Mouse (Mus musculus): ENCODE results near the gene D5Ertd579e. TPM values are rescaled to one million over a fixed set of nuclear protein-coding genes. Genes with fewer than 3 reads are reported as not detected.

The D5Ertd579e gene
- polyA plus RNA-seq, 1 experiment: 14.4 TPM

DNA sequence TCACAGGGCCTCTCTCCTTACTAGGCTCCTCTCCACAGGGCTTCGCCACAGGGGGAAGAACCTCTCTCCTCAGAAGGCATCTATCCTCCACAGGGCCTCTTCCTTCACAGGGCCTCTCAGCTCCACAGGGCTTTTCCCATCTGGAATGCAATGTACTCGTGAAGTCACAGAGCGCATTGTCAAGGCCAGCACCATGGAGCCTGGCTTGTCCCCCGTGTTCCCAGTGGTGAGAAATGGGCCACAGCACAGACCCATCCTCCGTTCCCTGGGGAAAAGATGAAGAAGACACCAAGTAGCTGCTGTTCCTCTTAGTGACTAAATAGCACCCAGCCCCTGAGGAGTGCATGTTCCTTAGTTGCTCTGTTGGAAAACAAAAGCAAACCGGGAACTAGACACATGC lies 8.9 kb upstream of the D5Ertd579e start:
- no peak for DNase-seq (ENCODE audit: low read depth in 1 of 2, low spot score in 2 of 2)
- no peak overlapping the region for H3K27ac ChIP-seq (ENCODE audit: insufficient read depth, low read length)
- 85% methylated on average over 6 of the region's 6 CpGs for WGBS
- no peak for TF ChIP-seq POLR2A (IDR thresholded peaks at IDR 0.05; ENCODE audit: low read depth, low read length)
- TF ChIP-seq CTCF (IDR thresholded peaks at IDR 0.05; ENCODE audit: extremely low read depth, insufficient read depth, insufficient read length, insufficient replicate concordance): no peak
- H3K4me1 ChIP-seq (ENCODE audit: control insufficient read depth, insufficient read depth, insufficient read length): no peaks in the 10 kb centered on the region
- H3K4me3 ChIP-seq (ENCODE audit: extremely low read depth, insufficient read depth, insufficient read length): no peak overlapping the region
- H3K36me3 ChIP-seq (ENCODE audit: control insufficient read depth, insufficient read depth, low read length): no peaks in the 10 kb centered on the region
- H3K27me3 ChIP-seq (ENCODE audit: control insufficient read depth, insufficient read depth, low read length): no peaks in the 10 kb centered on the region

DNA sequence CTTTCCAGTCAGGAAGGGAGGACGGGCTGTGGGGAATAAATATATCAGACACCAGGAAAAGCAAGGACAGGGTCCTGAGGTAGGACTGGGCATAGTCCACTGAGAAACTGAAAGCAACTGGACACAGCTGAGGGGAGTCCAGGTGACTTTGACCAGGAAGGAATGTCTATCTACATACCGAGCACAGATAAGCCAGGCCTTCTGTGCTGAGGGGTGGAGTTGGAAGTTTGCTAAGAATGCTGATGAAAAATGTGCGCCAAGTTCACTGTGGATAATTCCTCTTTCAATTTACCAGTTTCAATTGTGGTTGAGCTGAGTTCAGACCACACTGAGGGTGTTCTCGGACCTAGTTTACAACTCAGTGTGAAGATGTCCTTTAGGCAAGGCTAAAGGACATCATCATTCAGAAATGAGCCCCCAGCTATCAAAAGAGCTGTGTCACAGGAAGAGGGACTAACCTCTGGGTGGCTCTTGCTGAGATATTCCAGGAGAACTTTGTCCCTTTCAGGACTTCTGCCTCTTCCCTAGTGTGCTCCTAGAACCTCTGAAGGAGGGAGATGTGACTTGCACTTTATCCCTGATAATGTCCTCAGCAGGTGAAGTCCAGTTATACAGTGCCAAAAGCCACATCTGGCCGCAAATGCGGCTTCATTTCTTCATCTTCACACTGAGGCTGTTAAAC lies 5.3 kb upstream of the D5Ertd579e start:
- H3K27ac ChIP-seq (ENCODE audit: insufficient read depth, low read length): no peak overlapping the region
- H3K27me3 ChIP-seq (ENCODE audit: control insufficient read depth, insufficient read depth, low read length): no peaks in the 10 kb centered on the region
- TF ChIP-seq CTCF (IDR thresholded peaks at IDR 0.05; ENCODE audit: extremely low read depth, insufficient read depth, insufficient read length, insufficient replicate concordance): no peak
- no peak for TF ChIP-seq POLR2A (IDR thresholded peaks at IDR 0.05; ENCODE audit: low read depth, low read length)
- 69% methylated on average over 6 of the region's 6 CpGs for WGBS
- H3K4me1 ChIP-seq (ENCODE audit: control insufficient read depth, insufficient read depth, insufficient read length): no peaks in the 10 kb centered on the region
- H3K4me3 ChIP-seq (ENCODE audit: extremely low read depth, insufficient read depth, insufficient read length): no peak overlapping the region
- H3K36me3 ChIP-seq (ENCODE audit: control insufficient read depth, insufficient read depth, low read length): no peaks in the 10 kb centered on the region
- DNase-seq (ENCODE audit: low read depth in 1 of 2, low spot score in 2 of 2): no peak

DNA sequence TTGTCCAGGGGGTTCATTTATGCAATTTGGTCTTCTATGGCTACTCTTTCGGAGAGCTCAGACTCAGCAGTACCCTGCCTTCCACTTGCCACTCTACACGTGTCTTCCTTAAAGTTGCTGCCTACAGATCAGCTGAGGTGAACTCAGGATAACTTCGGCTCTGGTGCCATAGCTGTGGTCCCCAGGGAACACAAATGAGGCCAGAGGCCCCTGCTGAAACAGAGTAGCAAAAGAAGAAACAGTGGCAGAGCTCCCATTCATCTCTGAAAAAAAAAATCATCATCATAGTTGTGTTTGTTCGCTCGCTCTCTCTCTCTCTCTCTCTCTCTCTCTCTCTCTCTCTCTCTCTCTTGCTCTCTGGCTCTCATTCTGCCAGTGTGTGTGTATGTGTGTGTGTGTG lies 2.9 kb upstream of the D5Ertd579e start:
- H3K27ac ChIP-seq (ENCODE audit: insufficient read depth, low read length): no peak overlapping the region
- no peaks in the 10 kb centered on the region; the same call in 1 of the 2 replicates for H3K4me1 ChIP-seq (ENCODE audit: control insufficient read depth, insufficient read depth, insufficient read length)
- no peak for TF ChIP-seq CTCF (IDR thresholded peaks at IDR 0.05; ENCODE audit: extremely low read depth, insufficient read depth, insufficient read length, insufficient replicate concordance)
- no peak for TF ChIP-seq POLR2A (IDR thresholded peaks at IDR 0.05; ENCODE audit: low read depth, low read length)
- H3K4me3 ChIP-seq (ENCODE audit: extremely low read depth, insufficient read depth, insufficient read length): no peak overlapping the region
- no peaks in the 10 kb centered on the region for H3K36me3 ChIP-seq (ENCODE audit: control insufficient read depth, insufficient read depth, low read length)
- WGBS: 48% methylated on average over 5 of the region's 5 CpGs
- no peaks in the 10 kb centered on the region for H3K27me3 ChIP-seq (ENCODE audit: control insufficient read depth, insufficient read depth, low read length)
- DNase-seq (ENCODE audit: low read depth in 1 of 2, low spot score in 2 of 2): no peak

DNA sequence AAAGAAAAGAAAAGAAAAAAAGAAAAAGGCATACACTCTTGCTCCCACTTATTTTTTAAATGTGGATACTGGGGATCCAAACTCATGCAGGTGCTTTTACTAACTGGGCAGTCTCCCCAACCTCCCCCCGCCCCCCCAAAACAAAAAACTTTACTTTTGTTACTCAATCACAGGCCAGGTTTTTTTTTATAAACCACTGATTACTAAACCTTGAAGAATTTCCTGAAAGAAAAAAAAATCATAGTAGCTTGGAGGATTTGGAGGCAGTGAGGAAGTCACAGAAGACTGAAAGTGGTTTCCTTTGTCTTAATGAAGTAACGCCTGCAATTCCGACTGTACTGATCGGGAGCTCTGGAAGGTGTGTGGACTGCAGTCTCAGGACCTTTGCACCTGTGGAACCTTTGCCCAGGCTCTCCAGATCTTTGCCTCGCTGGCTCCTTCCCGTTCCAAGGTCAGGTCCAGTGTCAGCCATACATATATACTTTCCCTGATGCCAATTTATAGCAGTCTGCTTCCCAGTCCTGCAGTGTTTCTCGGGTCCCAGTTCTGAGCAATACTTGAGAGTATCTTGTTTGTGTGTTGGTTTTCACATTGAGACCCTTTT lies 2.3 kb upstream of the D5Ertd579e start:
- Histone ChIP-seq H3K4me3 (ENCODE audit: extremely low read depth, insufficient read depth, insufficient read length) (no peak overlapping the region), H3K4me1 (ENCODE audit: control insufficient read depth, insufficient read depth, insufficient read length) (peaks cover 2% of the 10 kb centered on the region), H3K27me3 (ENCODE audit: control insufficient read depth, insufficient read depth, low read length) (no peaks in the 10 kb centered on the region), H3K36me3 (ENCODE audit: control insufficient read depth, insufficient read depth, low read length) (no peaks in the 10 kb centered on the region), H3K27ac (ENCODE audit: insufficient read depth, low read length) (no peak overlapping the region)
- DNase-seq (ENCODE audit: low read depth in 1 of 2, low spot score in 2 of 2): no peak
- TF ChIP-seq CTCF (IDR thresholded peaks at IDR 0.05; ENCODE audit: extremely low read depth, insufficient read depth, insufficient read length, insufficient replicate concordance) (no peak), POLR2A (IDR thresholded peaks at IDR 0.05; ENCODE audit: low read depth, low read length) (no peak)
- 34% methylated on average over 7 of the region's 7 CpGs for WGBS

DNA sequence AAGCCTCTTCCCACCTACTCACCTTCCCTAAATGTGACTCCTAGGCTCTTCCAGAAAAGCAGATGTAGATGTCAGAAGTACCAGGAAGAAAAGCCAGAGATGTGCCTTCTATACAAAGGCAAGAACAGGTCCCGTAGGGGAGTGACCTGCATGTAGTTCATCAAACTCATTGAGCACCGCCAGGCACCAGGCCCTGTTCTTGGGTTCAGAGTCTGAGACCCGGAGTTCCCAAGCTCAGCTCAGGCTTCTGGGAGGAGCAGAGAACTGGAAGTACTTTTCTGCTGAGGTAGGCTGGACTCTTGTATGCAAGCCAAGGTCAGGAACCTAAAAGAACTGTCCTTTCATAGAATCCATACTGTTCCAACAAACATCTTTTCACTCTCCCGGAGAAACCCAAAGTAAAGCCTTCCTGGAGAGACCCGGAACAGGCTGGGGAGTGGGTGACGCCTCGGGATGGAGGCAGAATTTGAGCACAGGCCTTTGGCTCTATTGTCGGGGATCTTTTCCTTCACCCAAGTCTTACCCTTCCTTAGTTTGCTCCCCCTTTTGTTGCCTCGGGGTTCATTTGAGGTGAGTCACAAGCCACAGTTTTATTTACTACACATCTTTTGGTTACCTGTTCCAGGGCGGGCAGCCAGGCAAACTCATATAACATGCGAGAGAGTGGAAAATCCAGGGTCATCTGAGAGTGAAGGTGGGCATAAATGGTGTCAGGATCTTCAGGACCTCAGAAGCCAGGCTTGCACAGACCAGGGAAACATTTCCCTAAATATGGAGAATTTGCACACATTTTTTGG lies 878 bp upstream of the D5Ertd579e start:
- Histone ChIP-seq H3K27ac (ENCODE audit: insufficient read depth, low read length) (no peak overlapping the region), H3K4me1 (ENCODE audit: control insufficient read depth, insufficient read depth, insufficient read length) (peaks cover 2% of the 10 kb centered on the region), H3K4me3 (ENCODE audit: extremely low read depth, insufficient read depth, insufficient read length) (no peak overlapping the region), H3K27me3 (ENCODE audit: control insufficient read depth, insufficient read depth, low read length) (no peaks in the 10 kb centered on the region), H3K36me3 (ENCODE audit: control insufficient read depth, insufficient read depth, low read length) (no peaks in the 10 kb centered on the region)
- DNase-seq (ENCODE audit: low read depth in 1 of 2, low spot score in 2 of 2): no peak
- 87% methylated on average over 11 of the region's 11 CpGs for WGBS
- no peak for TF ChIP-seq POLR2A (IDR thresholded peaks at IDR 0.05; ENCODE audit: low read depth, low read length)
- no peak for TF ChIP-seq CTCF (IDR thresholded peaks at IDR 0.05; ENCODE audit: extremely low read depth, insufficient read depth, insufficient read length, insufficient replicate concordance)

DNA sequence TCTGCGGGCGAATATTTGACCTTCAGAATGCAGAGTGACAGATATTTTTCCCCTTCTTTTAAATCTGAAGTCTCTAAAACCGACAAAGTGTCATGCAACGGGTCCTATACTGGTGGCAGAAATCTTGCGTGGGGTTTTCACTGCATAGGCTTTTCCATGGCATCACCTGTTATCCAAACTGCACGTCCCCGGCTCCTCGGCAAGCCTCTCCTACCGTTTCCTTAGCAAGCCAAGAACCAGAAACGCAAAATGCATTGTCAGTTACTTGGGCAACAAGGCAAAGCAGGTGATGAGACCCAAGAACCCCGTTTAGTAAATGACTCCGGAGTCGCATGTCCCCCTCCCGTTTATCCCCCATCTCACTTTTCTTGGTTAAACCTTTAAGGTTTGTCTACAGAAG lies 819 bp downstream of the D5Ertd579e start:
- Histone ChIP-seq H3K27ac (ENCODE audit: insufficient read depth, low read length) (peak overlapping the region; percentile 85), H3K27me3 (ENCODE audit: control insufficient read depth, insufficient read depth, low read length) (no peaks in the 10 kb centered on the region), H3K4me3 (ENCODE audit: extremely low read depth, insufficient read depth, insufficient read length) (peak overlapping the region; percentile 88), H3K36me3 (ENCODE audit: control insufficient read depth, insufficient read depth, low read length) (no peaks in the 10 kb centered on the region; the same call in 1 of the 2 replicates), H3K4me1 (ENCODE audit: control insufficient read depth, insufficient read depth, insufficient read length) (peaks cover 2% of the 10 kb centered on the region)
- WGBS: 11% methylated on average over 14 of the region's 14 CpGs
- no peak for DNase-seq (ENCODE audit: low read depth in 1 of 2, low spot score in 2 of 2)
- no peak for TF ChIP-seq POLR2A (IDR thresholded peaks at IDR 0.05; ENCODE audit: low read depth, low read length)
- TF ChIP-seq CTCF (IDR thresholded peaks at IDR 0.05; ENCODE audit: extremely low read depth, insufficient read depth, insufficient read length, insufficient replicate concordance): no peak
